Mouse (Mus musculus): ENCODE results near the gene Spryd3.
"Not testable (repeated sequence)": the region's sequence is repeated elsewhere in the genome, so short reads cannot be mapped to it uniquely, and the experiment has no call there.

The Spryd3 gene

GRCm38 (mm10) chr15:102136129-102136758 lies at the start of gene Spryd3:
TSS of gene Spryd3 (minus strand) at chr15:102136234.
- DNase-seq (ENCODE audit: low spot score): peak; percentile 99

- no peak for DNase-seq (ENCODE audit: low spot score)
Observed at GRCm38 (mm10) chr15:102183076-102183475, 47.0 kb upstream of the Spryd3 start.

- DNase-seq (ENCODE audit: low spot score): no peak
Observed at GRCm38 (mm10) chr15:102179924-102180323, 43.9 kb upstream of the Spryd3 start.

GRCm38 (mm10) chr15:102179106-102179505 lies 43.1 kb upstream of the Spryd3 start:
- DNase-seq (ENCODE audit: low spot score): no peak

GRCm38 (mm10) chr15:102178279-102178678 lies 42.2 kb upstream of the Spryd3 start:
- peak; percentile 70 for DNase-seq (ENCODE audit: low spot score)

- no peak for DNase-seq (ENCODE audit: low spot score)
Observed at GRCm38 (mm10) chr15:102177417-102177816, 41.4 kb upstream of the Spryd3 start.

- DNase-seq (ENCODE audit: low spot score): no peak
Observed at GRCm38 (mm10) chr15:102176571-102177316, 40.7 kb upstream of the Spryd3 start.

GRCm38 (mm10) chr15:102175736-102176319 lies 39.8 kb upstream of the Spryd3 start:
- no peak for DNase-seq (ENCODE audit: low spot score)

GRCm38 (mm10) chr15:102173581-102173980 lies 37.5 kb upstream of the Spryd3 start:
- DNase-seq (ENCODE audit: low spot score): no peak

GRCm38 (mm10) chr15:102169064-102169463 lies 33.0 kb upstream of the Spryd3 start:
- no peak for DNase-seq (ENCODE audit: low spot score)

- DNase-seq (ENCODE audit: low spot score): no peak
Observed at GRCm38 (mm10) chr15:102167620-102168021, 31.6 kb upstream of the Spryd3 start.

GRCm38 (mm10) chr15:102165468-102166100 lies 29.6 kb upstream of the Spryd3 start:
- DNase-seq (ENCODE audit: low spot score): no peak

GRCm38 (mm10) chr15:102163900-102164693 lies 28.1 kb upstream of the Spryd3 start:
- no peak for DNase-seq (ENCODE audit: low spot score)

GRCm38 (mm10) chr15:102160415-102161060 lies 24.5 kb upstream of the Spryd3 start:
- no peak for DNase-seq (ENCODE audit: low spot score)

- DNase-seq (ENCODE audit: low spot score): no peak
Observed at GRCm38 (mm10) chr15:102156836-102157235, 20.8 kb upstream of the Spryd3 start.

- DNase-seq (ENCODE audit: low spot score): not testable (repeated sequence)
Observed at GRCm38 (mm10) chr15:102155006-102155405, 19.0 kb upstream of the Spryd3 start.

GRCm38 (mm10) chr15:102152646-102153045 lies 16.6 kb upstream of the Spryd3 start:
- no peak for DNase-seq (ENCODE audit: low spot score)

GRCm38 (mm10) chr15:102150301-102151135 lies 14.5 kb upstream of the Spryd3 start, which contains the start of gene Soat2:
TSS of gene Soat2 (plus strand) at chr15:102150526.
- DNase-seq (ENCODE audit: low spot score): no peak

GRCm38 (mm10) chr15:102149561-102149960 lies 13.5 kb upstream of the Spryd3 start:
- DNase-seq (ENCODE audit: low spot score): no peak

GRCm38 (mm10) chr15:102147674-102148402 lies 11.8 kb upstream of the Spryd3 start:
- no peak for DNase-seq (ENCODE audit: low spot score)
